ENCODE assay signal across 7 mouse cellular contexts in the genomic region with DNA sequence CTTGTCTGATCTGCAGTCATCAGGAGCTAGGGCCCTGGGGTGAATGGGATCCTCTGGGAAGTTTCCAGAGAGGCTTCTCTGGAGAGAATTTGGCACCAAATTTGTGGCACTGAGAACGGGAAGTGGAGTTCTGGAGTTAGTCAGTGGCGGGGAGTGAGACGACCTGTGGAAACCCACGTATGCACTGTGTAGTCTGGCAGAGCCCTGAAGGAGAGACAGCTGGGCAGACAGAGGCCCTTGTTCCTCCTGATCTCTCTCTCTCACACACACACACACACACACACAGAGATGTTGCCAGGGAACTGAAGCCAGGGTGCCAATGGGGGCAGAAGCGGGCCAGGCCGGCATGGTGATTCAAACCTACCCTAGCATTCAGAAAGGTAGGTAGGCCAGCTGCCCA. TPM values are rescaled to one million over a fixed set of nuclear protein-coding genes. Genes with fewer than 3 reads are reported as not detected.
DNase-seq lines count a peak whose midpoint lies in the region; ATAC-seq lines count a peak whose summit lies in the region.

No protein-coding gene starts in this region.

- peak overlapping the region; percentile 57 for H3K9ac ChIP-seq in heart, embryonic 16.5 days (ENCODE audit: low read length)
- H3K9ac ChIP-seq in midbrain, embryonic 13.5 days (replicated peaks), result peak overlapping the region; percentile 33; the same call in 1 of the 2 replicates

- no peak for ATAC-seq in heart, embryonic 16.5 days (replicated peaks; ENCODE audit: extremely low read depth, insufficient read depth, low FRiP score)
- 0 out of 2 replicates have a peak, but pooled peaks have one; percentile 12 for ATAC-seq in granulocyte monocyte progenitor cell, adult 5-6 weeks (replicated peaks; ENCODE audit: poor library complexity, severe bottlenecking)
- ATAC-seq in midbrain, embryonic 13.5 days, result no peak
- no peak for ATAC-seq in megakaryocyte-erythroid progenitor cell, adult 5-6 weeks (replicated peaks; ENCODE audit: low FRiP score, low TSS enrichment, poor library complexity, severe bottlenecking)

- peak overlapping the region; percentile 95 for H3K4me2 ChIP-seq in heart, embryonic 16.5 days (ENCODE audit: low read depth, low read length)
- 0 out of 2 replicates have a peak overlapping the region, but pooled peaks have one; percentile 9 for H3K4me2 ChIP-seq in midbrain, embryonic 13.5 days (replicated peaks)

- no peak overlapping the region for H3K4me3 ChIP-seq in heart, embryonic 16.5 days (ENCODE audit: low read length)
- no peak overlapping the region for H3K4me3 ChIP-seq in midbrain, embryonic 13.5 days (replicated peaks)

- no peak overlapping the region for H3K27ac ChIP-seq in heart, embryonic 16.5 days (ENCODE audit: low read length)
- no peak overlapping the region for H3K27ac ChIP-seq in midbrain, embryonic 13.5 days

- no peaks in the 10 kb centered on the region for H3K36me3 ChIP-seq in heart, embryonic 16.5 days (ENCODE audit: control insufficient read depth, insufficient read depth)
- no peaks in the 10 kb centered on the region for H3K36me3 ChIP-seq in midbrain, embryonic 13.5 days

- H3K9me3 ChIP-seq in heart, embryonic 16.5 days (replicated peaks; ENCODE audit: control insufficient read depth, low read length), result no peaks in the 10 kb centered on the region
- H3K9me3 ChIP-seq in midbrain, embryonic 13.5 days, result no peaks in the 10 kb centered on the region

- 35% methylated on average over 6 of the region's 6 CpGs for WGBS in heart, embryonic 16.5 days
- WGBS in midbrain, embryonic 13.5 days, result 43% methylated on average over 6 of the region's 6 CpGs

- no peak for DNase-seq in heart, postnatal 4 days
- peak; percentile 59 for DNase-seq in adipocyte (ENCODE audit: low spot score)
- DNase-seq in right cerebral cortex, postnatal 4 days, result no peak

- H3K27me3 ChIP-seq in heart, embryonic 16.5 days (ENCODE audit: control insufficient read depth, insufficient read depth, low read length), result no peaks in the 10 kb centered on the region
- 0 out of 2 replicates have a peak, but pooled peaks cover 5% of the 10 kb centered on the region for H3K27me3 ChIP-seq in midbrain, embryonic 13.5 days

- peaks cover 43% of the 10 kb centered on the region for H3K4me1 ChIP-seq in heart, embryonic 16.5 days (ENCODE audit: control insufficient read depth, insufficient read depth, low read length)
- H3K4me1 ChIP-seq in midbrain, embryonic 13.5 days (replicated peaks), result peaks cover 38% of the 10 kb centered on the region

RNA-seq across cellular contexts. Expression of a gene that starts 1.0 kb away (rescaled TPM):
- polyA plus RNA-seq in heart, embryonic 16.5 days (2015; fragmentation: Nextera tagmentation; extraction: Ambion mirVana), result 6.4 TPM in 2 replicates
- total RNA-seq in heart, postnatal 4 days (2021), result 100 to 1,000 TPM; 192 to 209 TPM
- 21.2 and 28.6 TPM in 2 replicates for total RNA-seq in granulocyte monocyte progenitor cell, adult 5-6 weeks (2014; fragmentation: Nextera tagmentation)
- 34.3 and 41.4 TPM in 2 replicates for total RNA-seq in granulocyte monocyte progenitor cell, adult 5-6 weeks (2017)
- polyA plus RNA-seq in midbrain, embryonic 13.5 days (2015; fragmentation: Nextera tagmentation; extraction: Ambion mirVana), result 2.7 and 3.4 TPM in 2 replicates
- 8.8 and 12.5 TPM in 2 replicates for total RNA-seq in megakaryocyte-erythroid progenitor cell, adult 5-6 weeks (2014; fragmentation: Nextera tagmentation)
- total RNA-seq in megakaryocyte-erythroid progenitor cell, adult 5-6 weeks (2017), result 15.2 and 17.2 TPM in 2 replicates

Comparison
In these comparisons a context has a peak if more than half of its experiments do, and no peak if none do; other contexts are left out.
1. RNA of a gene that starts 1.0 kb away (total RNA-seq): 192 to 209 TPM in heart, postnatal 4 days; 21.2 to 41.4 TPM in granulocyte monocyte progenitor cell, adult 5-6 weeks and 8.8 to 17.2 TPM in megakaryocyte-erythroid progenitor cell, adult 5-6 weeks; every median in the first group is over 4 times any median in the second.